Mouse (Mus musculus) liver, adult 2 months (tissue): ENCODE results near the gene Rpl31. TPM values are rescaled to one million over a fixed set of nuclear protein-coding genes. Genes with fewer than 3 reads are reported as not detected.

ENCODE experiments used
- DNase-seq: peaks from one replicate; pipeline ENCODE4 v3.0.0-alpha.2; 2011; ENCODE audit warnings: low read depth, low spot score; ENCODE audit errors: extremely low read depth
- H3K27ac ChIP-seq: fragments of 200-500 bp; replicated peaks from 2 replicates; pipeline ENCODE4 v1.5.1; 2012; ENCODE audit warnings: low read depth, mild to moderate bottlenecking, control low read depth, inconsistent platforms, low read length; ENCODE audit not compliant: insufficient read depth
- H3K27me3 ChIP-seq: fragments of 200-500 bp; 2 replicates; pipeline ENCODE4 v1.6.1; 2012; ENCODE audit warnings: mild to moderate bottlenecking, moderate library complexity, low read length, inconsistent platforms; ENCODE audit not compliant: control insufficient read depth, insufficient read depth
- H3K36me3 ChIP-seq: fragments of 200-500 bp; 2 replicates; pipeline ENCODE4 v1.6.1; 2012; ENCODE audit warnings: low read length, inconsistent platforms; ENCODE audit not compliant: control insufficient read depth, insufficient read depth
- H3K4me1 ChIP-seq: fragments of 200-500 bp; 2 replicates; pipeline ENCODE4 v1.6.1; 2011; ENCODE audit warnings: low read length; ENCODE audit not compliant: control insufficient read depth, insufficient read depth
- H3K4me3 ChIP-seq: fragments of 200-500 bp; 2 replicates; pipeline ENCODE4 v1.5.1; 2011; ENCODE audit warnings: low read depth, mild to moderate bottlenecking, control low read depth, low read length, moderate library complexity; ENCODE audit not compliant: insufficient read depth
- H3K79me2 ChIP-seq: fragments of 200-500 bp; 2 replicates; pipeline ENCODE4 v1.6.1; 2012; ENCODE audit warnings: inconsistent platforms, mild to moderate bottlenecking, low read length, moderate library complexity; ENCODE audit not compliant: control insufficient read depth, insufficient read depth
- H3K9ac ChIP-seq: fragments of 200-500 bp; 2 replicates; pipeline ENCODE4 v1.6.1; 2012; ENCODE audit warnings: low read depth, mild to moderate bottlenecking, control low read depth, inconsistent platforms, low read length
- CTCF ChIP-seq: fragments of 200-500 bp; IDR thresholded peaks from 2 replicates; pipeline ENCODE4 v1.5.1; 2011; ENCODE audit warnings: low read depth, low read length, control low read depth
- POLR2A ChIP-seq: fragments of 200-500 bp; IDR thresholded peaks from 2 replicates; pipeline ENCODE4 v1.6.1; 2011; ENCODE audit warnings: low read length, control low read depth; ENCODE audit not compliant: insufficient read depth; ENCODE audit errors: extremely low read depth
- WGBS: fragments of 180-500 bp; shearing (Covaris S2); methylation state at CpG from one replicate; pipeline ENCODE4 v1.1.7; 2018; 5-methylcytosine and 5-hydroxymethylcytosine counted together
- polyA plus RNA-seq: library from polyadenylated mRNA; depleted of rRNA; stranded (reverse); fragments of >200 nt; gene quantifications from 2 replicates; pipeline ENCODE4 v1.2.3, GENCODE M21; 2012
- total RNA-seq: library from RNA; depleted of rRNA; stranded (reverse); fragments of >200 nt; gene quantifications from 2 replicates; pipeline ENCODE4 v1.2.3, GENCODE M21; 2014

The Rpl31 gene
- total and polyA plus RNA-seq, 2 experiments = 68.8 to 300 TPM

- Histone ChIP-seq H3K27me3 (no peaks in the 10 kb centered on the region), H3K9ac (no peak overlapping the region), H3K36me3 (peaks cover 15% of the 10 kb centered on the region; the same call in 1 of the 2 replicates), H3K27ac (no peak overlapping the region), H3K79me2 (no peaks in the 10 kb centered on the region), H3K4me3 (no peak overlapping the region), H3K4me1 (no peaks in the 10 kb centered on the region)
- WGBS = 92% methylated on average over 3 of the region's 3 CpGs
- TF ChIP-seq CTCF (no peak), POLR2A (no peak)
- DNase-seq = no peak
Observed at GRCm38 (mm10) chr1:39394650-39395049, 27.0 kb downstream of the Rpl31 start.

GRCm38 (mm10) chr1:39396347-39396746 is 28.7 kb downstream of the Rpl31 start:
- H3K36me3 ChIP-seq = peaks cover 11% of the 10 kb centered on the region; the same call in 1 of the 2 replicates
- WGBS = 84% methylated on average over 4 of the region's 4 CpGs
- H3K4me3 ChIP-seq = no peak overlapping the region
- no peaks in the 10 kb centered on the region for H3K79me2 ChIP-seq
- no peak overlapping the region for H3K9ac ChIP-seq
- H3K27ac ChIP-seq = no peak overlapping the region
- TF ChIP-seq POLR2A = no peak
- no peak for TF ChIP-seq CTCF
- no peaks in the 10 kb centered on the region for H3K4me1 ChIP-seq
- DNase-seq = no peak
- H3K27me3 ChIP-seq = no peaks in the 10 kb centered on the region

- DNase-seq = no peak
- Histone ChIP-seq H3K4me1 (no peaks in the 10 kb centered on the region), H3K36me3 (peaks cover 18% of the 10 kb centered on the region; the same call in 1 of the 2 replicates), H3K27me3 (no peaks in the 10 kb centered on the region), H3K79me2 (no peaks in the 10 kb centered on the region), H3K4me3 (no peak overlapping the region), H3K9ac (no peak overlapping the region), H3K27ac (no peak overlapping the region)
- TF ChIP-seq CTCF = no peak
- TF ChIP-seq POLR2A = no peak
- 90% methylated on average over 6 of the region's 6 CpGs for WGBS
Observed at GRCm38 (mm10) chr1:39398284-39398683, 30.6 kb downstream of the Rpl31 start.

- Histone ChIP-seq H3K4me3 (no peak overlapping the region), H3K4me1 (no peaks in the 10 kb centered on the region), H3K27ac (no peak overlapping the region), H3K27me3 (no peaks in the 10 kb centered on the region), H3K79me2 (no peaks in the 10 kb centered on the region), H3K36me3 (peaks cover 15% of the 10 kb centered on the region; the same call in 1 of the 2 replicates), H3K9ac (no peak overlapping the region)
- 89% methylated on average over 4 of the region's 4 CpGs for WGBS
- DNase-seq = no peak
- TF ChIP-seq CTCF (no peak), POLR2A (no peak)
Observed at GRCm38 (mm10) chr1:39399228-39399627, 31.6 kb downstream of the Rpl31 start.

- no peak overlapping the region for H3K9ac ChIP-seq
- TF ChIP-seq POLR2A (no peak), CTCF (no peak)
- H3K27ac ChIP-seq = no peak overlapping the region
- peaks cover 17% of the 10 kb centered on the region; the same call in 1 of the 2 replicates for H3K36me3 ChIP-seq
- no peaks in the 10 kb centered on the region for H3K4me1 ChIP-seq
- WGBS = 98% methylated on average over 3 of the region's 3 CpGs
- no peaks in the 10 kb centered on the region for H3K79me2 ChIP-seq
- no peak for DNase-seq
- H3K4me3 ChIP-seq = no peak overlapping the region
- H3K27me3 ChIP-seq = no peaks in the 10 kb centered on the region
Observed at GRCm38 (mm10) chr1:39400173-39400572, 32.5 kb downstream of the Rpl31 start.

GRCm38 (mm10) chr1:39407108-39407507 is 39.5 kb downstream of the Rpl31 start:
- H3K27me3 ChIP-seq = no peaks in the 10 kb centered on the region
- TF ChIP-seq POLR2A = no peak
- TF ChIP-seq CTCF = peak; percentile 49
- H3K4me3 ChIP-seq = no peak overlapping the region
- WGBS = 34% methylated on average over 4 of the region's 4 CpGs
- no peak overlapping the region for H3K27ac ChIP-seq
- H3K79me2 ChIP-seq = no peaks in the 10 kb centered on the region; the same call in 1 of the 2 replicates
- DNase-seq = peak; percentile 52
- no peak overlapping the region for H3K9ac ChIP-seq
- peaks cover 10% of the 10 kb centered on the region for H3K4me1 ChIP-seq
- H3K36me3 ChIP-seq = peaks cover 9% of the 10 kb centered on the region; the same call in 1 of the 2 replicates
